Mouse (Mus musculus) E14TG2a.4 (cell line): ENCODE results near the gene Gm49366.

Source experiments
- CTCF ChIP-seq: conservative IDR thresholded peaks from 2 replicates; pipeline ENCODE4 v1.5.1; 2014; ENCODE audit warnings: low read length
- POU5F1 ChIP-seq: IDR thresholded peaks from 2 replicates; pipeline ENCODE4 v1.6.1; 2014; ENCODE audit warnings: low read length, borderline replicate concordance

GRCm38 (mm10) chr12:84003866-84004265 lies 34.9 kb upstream of the Gm49366 start:
- TF ChIP-seq CTCF (no peak), POU5F1 (no peak)
